Mouse (Mus musculus) cerebellum, adult 2 months (tissue): ENCODE results near the gene Bbox1. TPM values are rescaled to one million over a fixed set of nuclear protein-coding genes. Genes with fewer than 3 reads are reported as not detected.

Experiments used
- DNase-seq, 2 experiments: peaks; one replicate each; pipeline ENCODE4 v3.0.0; 2021
- H3K27ac ChIP-seq: fragments of 200-500 bp; 2 replicates; pipeline ENCODE4 v1.5.1; 2012; ENCODE audit warnings: low read length, control low read depth, inconsistent platforms; ENCODE audit not compliant: insufficient read depth
- H3K27me3 ChIP-seq: fragments of 200-500 bp; 2 replicates; pipeline ENCODE4 v1.6.1; 2012; ENCODE audit warnings: inconsistent platforms, mild to moderate bottlenecking, low read length, moderate library complexity; ENCODE audit not compliant: control insufficient read depth, insufficient read depth
- H3K4me1 ChIP-seq: fragments of 200-500 bp; 2 replicates; pipeline ENCODE4 v1.6.1; 2011; ENCODE audit warnings: low read length; ENCODE audit not compliant: control insufficient read depth, insufficient read depth
- H3K4me3 ChIP-seq: fragments of 200-500 bp; replicated peaks from 2 replicates; pipeline ENCODE3; 2011; ENCODE audit warnings: mild to moderate bottlenecking, low read depth, low read length, control low read depth; ENCODE audit not compliant: insufficient read depth
- CTCF ChIP-seq: fragments of 200-500 bp; IDR thresholded peaks from 2 replicates; pipeline ENCODE4 v1.5.1; 2011; ENCODE audit warnings: low read depth, mild to moderate bottlenecking, control low read depth, low read length, moderate library complexity, borderline replicate concordance; ENCODE audit not compliant: insufficient read depth
- POLR2A ChIP-seq: fragments of 200-500 bp; IDR thresholded peaks from 2 replicates; pipeline ENCODE4 v1.6.1; 2011; ENCODE audit warnings: low read length, control low read depth, borderline replicate concordance; ENCODE audit not compliant: insufficient read depth
- WGBS: fragments of 180-500 bp; shearing (Covaris S2); methylation state at CpG from one replicate; pipeline ENCODE4 v1.1.7; 2018; 5-methylcytosine and 5-hydroxymethylcytosine counted together
- polyA plus RNA-seq: library from polyadenylated mRNA; depleted of rRNA; stranded (reverse); fragments of >200 nt; gene quantifications from 2 replicates; pipeline ENCODE4 v1.2.3, GENCODE M21; 2012

Bbox1 gene
- polyA plus RNA-seq, 1 experiment = 10.0 TPM

GRCm38 (mm10) chr2:110294927-110295326, 19.4 kb downstream of the Bbox1 start:
- WGBS = 93% methylated on average over 3 of the region's 3 CpGs
- H3K27me3 ChIP-seq = no peaks in the 10 kb centered on the region
- no peak for DNase-seq
- H3K27ac ChIP-seq = no peak overlapping the region
- H3K4me3 ChIP-seq = no peak overlapping the region
- no peaks in the 10 kb centered on the region for H3K4me1 ChIP-seq
- no peak for TF ChIP-seq CTCF
- TF ChIP-seq POLR2A = no peak

GRCm38 (mm10) chr2:110287959-110288358, 26.4 kb downstream of the Bbox1 start:
- H3K27ac ChIP-seq = no peak overlapping the region
- H3K4me3 ChIP-seq = no peak overlapping the region
- DNase-seq = no peak
- H3K4me1 ChIP-seq = no peaks in the 10 kb centered on the region
- WGBS = 88% methylated on average over 1 of the region's 1 CpGs
- H3K27me3 ChIP-seq = no peaks in the 10 kb centered on the region
- no peak for TF ChIP-seq POLR2A
- no peak for TF ChIP-seq CTCF

- no peak for DNase-seq
- Histone ChIP-seq H3K4me1 (no peaks in the 10 kb centered on the region), H3K27me3 (no peaks in the 10 kb centered on the region), H3K4me3 (no peak overlapping the region), H3K27ac (no peak overlapping the region)
- WGBS = 84% methylated on average over 3 of the region's 3 CpGs
- TF ChIP-seq POLR2A (no peak), CTCF (no peak)
Observed at GRCm38 (mm10) chr2:110285829-110286504, 28.4 kb downstream of the Bbox1 start.

- no peaks in the 10 kb centered on the region for H3K27me3 ChIP-seq
- DNase-seq = no peak
- no peak overlapping the region for H3K4me3 ChIP-seq
- 32% methylated on average over 2 of the region's 2 CpGs for WGBS
- no peak overlapping the region for H3K27ac ChIP-seq
- no peaks in the 10 kb centered on the region for H3K4me1 ChIP-seq
- TF ChIP-seq POLR2A (no peak), CTCF (no peak)
Observed at GRCm38 (mm10) chr2:110275424-110275823, 38.9 kb downstream of the Bbox1 start.

- Histone ChIP-seq H3K27ac (no peak overlapping the region), H3K4me1 (no peaks in the 10 kb centered on the region), H3K4me3 (no peak overlapping the region), H3K27me3 (no peaks in the 10 kb centered on the region)
- TF ChIP-seq CTCF (no peak), POLR2A (no peak)
- DNase-seq = no peak
- WGBS = 16% methylated on average over 2 of the region's 2 CpGs
Observed at GRCm38 (mm10) chr2:110274160-110274559, 40.2 kb downstream of the Bbox1 start.

- no peak for DNase-seq
- 21% methylated on average over 3 of the region's 3 CpGs for WGBS
- H3K4me3 ChIP-seq = no peak overlapping the region
- TF ChIP-seq POLR2A (no peak), CTCF (no peak)
- no peak overlapping the region for H3K27ac ChIP-seq
- H3K27me3 ChIP-seq = no peaks in the 10 kb centered on the region
- H3K4me1 ChIP-seq = no peaks in the 10 kb centered on the region
Observed at GRCm38 (mm10) chr2:110269281-110269680, 45.1 kb downstream of the Bbox1 start.

GRCm38 (mm10) chr2:110232252-110232651, 82.1 kb downstream of the Bbox1 start:
- no peak overlapping the region for H3K4me3 ChIP-seq
- TF ChIP-seq CTCF (no peak), POLR2A (no peak)
- WGBS = 73% methylated on average over 9 of the region's 9 CpGs
- H3K27ac ChIP-seq = no peak overlapping the region
- no peaks in the 10 kb centered on the region for H3K27me3 ChIP-seq
- no peaks in the 10 kb centered on the region; the same call in 1 of the 2 replicates for H3K4me1 ChIP-seq
- DNase-seq = no peak

- WGBS = 69% methylated on average over 4 of the region's 4 CpGs
- TF ChIP-seq POLR2A (no peak), CTCF (no peak)
- no peak overlapping the region for H3K27ac ChIP-seq
Observed at GRCm38 (mm10) chr2:110230753-110231152, 83.6 kb downstream of the Bbox1 start.

More at GRCm38 (mm10) chr2:110230753-110231152, 83.6 kb downstream of the Bbox1 start:
- H3K4me1 ChIP-seq = no peaks in the 10 kb centered on the region; the same call in 1 of the 2 replicates
- DNase-seq = no peak
- H3K4me3 ChIP-seq = no peak overlapping the region
- no peaks in the 10 kb centered on the region for H3K27me3 ChIP-seq
